Mouse (Mus musculus): Measurements from ENCODE around the gene Gm10570.

Gm10570 gene

DNA sequence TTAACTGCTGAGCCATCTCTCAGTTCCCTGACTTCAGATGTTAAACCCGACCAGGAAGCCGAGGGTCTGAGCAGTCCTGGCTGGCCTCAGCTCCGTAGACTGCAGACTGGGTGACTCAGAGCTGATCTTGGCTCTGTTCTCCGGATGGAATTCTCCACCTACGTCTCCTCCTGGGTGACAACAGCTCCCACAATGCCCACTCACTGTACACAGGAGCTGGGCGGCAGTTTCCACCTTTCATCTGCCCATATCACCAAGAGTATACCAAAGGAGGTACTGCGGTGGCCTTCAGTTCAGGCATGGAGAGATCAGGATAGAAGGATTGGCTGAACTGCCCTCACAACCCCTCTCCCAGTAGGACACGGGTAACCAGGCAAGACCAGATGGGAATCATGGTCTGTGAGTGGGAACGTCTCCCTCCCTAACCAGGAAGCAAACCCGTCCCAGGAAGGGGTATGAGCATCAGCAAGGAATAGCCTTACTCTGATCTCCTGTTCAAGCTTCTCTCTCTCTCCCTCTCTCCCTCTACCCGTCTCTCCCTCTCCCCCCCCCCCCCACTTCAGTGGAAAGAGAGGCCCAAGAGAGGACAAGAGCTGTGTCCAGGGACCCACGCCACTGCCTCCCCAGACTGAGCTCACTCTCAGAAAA lies 34.7 kb downstream of the Gm10570 start:
- DNase-seq (ENCODE audit: low spot score in 2 of 2) = peak in 1 of 2 experiments; percentile 28

DNA sequence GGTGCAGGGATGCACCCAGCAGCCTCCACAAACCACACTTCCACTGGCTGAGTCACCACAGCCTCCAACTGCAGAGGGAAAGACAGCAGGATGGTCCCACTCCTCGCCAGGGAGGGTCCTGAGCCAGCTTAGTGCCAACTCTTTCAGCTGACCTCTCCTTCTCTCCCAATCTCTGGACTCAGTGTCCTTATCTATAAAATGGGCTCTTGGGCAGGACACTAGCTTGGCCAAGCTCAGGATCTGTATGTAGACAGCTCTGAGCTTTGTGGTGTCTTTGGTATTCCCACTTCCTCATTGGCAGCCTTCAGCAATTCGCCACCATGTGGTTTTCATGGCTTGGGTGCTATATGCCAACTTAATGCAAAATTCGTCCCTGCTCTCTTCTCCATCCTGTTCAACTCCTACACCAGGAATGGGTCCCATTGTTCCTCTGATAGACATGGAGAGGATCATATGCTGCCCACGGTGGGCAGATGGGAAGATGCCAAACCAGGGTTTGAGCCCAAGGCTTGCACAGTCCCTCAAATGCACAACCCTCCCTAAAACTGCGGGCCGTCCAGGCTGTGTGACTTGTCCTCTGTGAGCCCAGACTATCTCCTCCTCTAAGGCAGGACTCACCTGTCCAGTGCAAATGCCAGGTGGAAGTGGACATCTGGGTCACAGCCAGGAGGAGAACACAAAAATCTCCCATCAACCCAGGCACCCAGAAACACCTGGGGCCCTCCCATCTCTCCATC lies 37.7 kb downstream of the Gm10570 start:
- DNase-seq (ENCODE audit: low spot score in 2 of 2) = no peak

DNA sequence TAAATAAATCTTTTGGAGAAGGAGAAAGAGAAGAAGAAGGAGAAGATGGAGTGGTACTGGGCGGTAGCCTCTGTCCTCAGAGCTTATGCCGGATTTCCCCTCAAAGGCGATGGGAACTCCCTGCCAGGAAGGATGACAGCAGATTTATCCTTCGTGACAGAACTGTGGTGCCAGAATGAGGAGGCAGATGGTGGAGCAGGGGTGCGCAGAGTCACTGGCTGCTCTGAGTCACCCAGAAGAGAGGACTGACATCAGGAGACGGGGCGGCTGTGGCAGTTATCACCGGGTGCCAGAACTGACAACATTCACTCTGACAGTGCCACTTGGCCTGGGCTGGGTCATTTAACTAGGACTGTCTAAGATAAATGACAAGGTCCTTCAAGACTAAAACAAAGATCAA lies 38.4 kb downstream of the Gm10570 start:
- peak in 1 of 2 experiments; percentile 61 for DNase-seq (ENCODE audit: low spot score in 2 of 2)

DNA sequence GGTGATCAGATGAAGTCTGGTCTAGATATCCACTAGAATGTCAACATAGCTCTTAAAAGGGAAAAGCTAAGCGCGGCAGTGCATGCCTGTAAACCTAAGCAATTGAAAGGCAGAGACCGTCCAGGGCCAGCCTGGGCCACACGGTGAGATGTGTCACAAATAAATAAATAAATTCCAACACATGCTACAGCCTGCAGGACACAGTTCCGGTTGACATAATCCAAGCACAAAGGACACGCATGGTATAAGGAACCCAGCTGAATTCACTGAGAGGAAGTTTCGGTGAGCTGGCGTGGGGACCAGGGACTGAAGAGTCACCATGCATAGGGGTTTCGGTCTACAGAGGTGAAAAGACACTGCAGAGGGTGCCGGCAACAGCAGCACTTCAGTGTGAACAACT lies 39.7 kb downstream of the Gm10570 start:
- no peak for DNase-seq (ENCODE audit: low spot score in 2 of 2)

DNA sequence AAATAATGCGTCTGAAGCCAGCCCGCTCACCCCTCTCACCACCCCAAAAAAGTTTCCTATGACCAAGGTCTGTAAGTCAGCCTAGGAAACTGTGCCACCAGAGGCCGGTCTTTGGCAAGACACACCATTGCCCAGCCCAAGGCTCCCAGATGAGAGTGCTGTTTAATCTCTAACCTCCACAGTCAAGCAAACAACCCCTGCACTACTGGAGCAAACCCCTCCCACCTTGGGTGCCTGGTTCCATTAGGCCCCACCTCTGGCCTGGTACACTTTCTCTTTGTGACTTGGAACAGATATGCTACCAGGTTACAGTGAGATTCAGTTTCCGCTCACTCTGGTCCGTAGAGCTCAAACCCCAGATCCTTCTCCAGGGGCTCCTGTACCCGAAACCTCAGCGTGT lies 41.4 kb downstream of the Gm10570 start:
- DNase-seq (ENCODE audit: low spot score in 2 of 2) = no peak

DNA sequence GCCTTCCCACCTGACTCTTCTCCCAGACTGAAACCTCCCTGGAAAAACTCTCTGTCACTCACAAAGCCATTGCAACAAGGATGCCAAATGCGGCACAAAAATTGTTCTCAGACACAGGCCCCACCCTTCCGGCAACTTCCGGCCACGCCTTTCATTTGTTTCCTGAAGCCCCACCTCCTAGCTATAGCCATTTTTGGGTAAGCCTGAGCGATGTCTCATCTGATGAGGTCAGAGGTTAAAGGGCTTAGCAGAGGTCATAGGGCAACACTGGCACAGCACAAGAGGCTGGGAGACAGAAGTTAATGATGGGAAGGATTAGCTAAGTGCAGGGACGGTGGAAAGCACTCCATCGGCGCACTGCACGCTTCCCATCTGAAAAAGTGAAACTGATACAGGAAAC lies 41.9 kb downstream of the Gm10570 start:
- DNase-seq (ENCODE audit: low spot score in 2 of 2) = no peak

DNA sequence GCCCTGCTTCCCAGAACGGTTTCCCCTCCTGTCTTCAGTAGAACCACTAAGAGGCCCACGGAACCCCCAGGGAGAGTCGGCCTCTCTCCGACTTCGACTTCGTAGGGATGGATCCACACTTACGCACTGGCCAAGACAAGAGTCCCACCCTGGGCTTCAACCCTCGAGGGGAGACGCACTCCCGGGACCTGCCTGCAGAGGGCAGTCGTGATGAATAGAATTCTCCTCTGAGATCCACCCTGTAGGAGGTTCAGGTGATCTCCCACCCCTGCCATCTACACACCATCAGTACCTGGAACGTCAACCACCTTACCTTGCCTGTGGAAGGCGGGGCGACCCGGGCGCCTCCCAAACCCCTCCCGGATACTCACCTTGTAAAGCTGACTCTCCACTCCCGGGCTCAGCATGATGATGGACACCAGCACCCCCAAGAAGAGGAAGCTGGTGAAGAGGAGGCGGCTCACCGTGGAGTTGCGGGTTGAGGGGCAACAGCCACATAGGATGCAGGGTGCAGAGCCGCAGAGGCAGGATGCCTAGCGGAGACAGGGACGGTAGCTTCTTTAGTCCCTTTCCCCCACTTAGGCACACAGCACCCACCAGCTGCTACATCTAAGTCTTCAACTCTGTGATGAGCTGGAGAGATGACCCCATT lies 43.6 kb downstream of the Gm10570 start:
- DNase-seq (ENCODE audit: low spot score in 2 of 2) = peak; percentile 43 to 80

DNA sequence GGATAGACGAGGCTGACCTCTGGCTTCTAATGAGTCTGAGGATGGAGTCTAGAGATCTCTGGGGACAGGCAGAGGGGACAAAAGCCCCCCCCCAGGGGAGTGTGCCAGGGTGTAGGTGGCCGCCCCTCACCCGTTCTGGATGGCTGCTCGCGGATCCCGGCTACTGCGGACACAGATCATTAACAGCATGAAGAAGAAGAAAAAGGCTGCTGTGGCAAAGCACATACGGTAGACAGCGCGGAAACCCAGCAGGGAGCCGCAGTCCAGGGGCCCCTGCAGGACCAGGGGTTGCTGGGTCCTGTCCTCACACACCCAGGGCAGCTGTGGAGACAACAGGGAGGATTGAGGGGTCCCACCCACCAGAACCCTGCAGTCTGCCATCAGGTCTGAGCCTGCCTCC lies 44.3 kb downstream of the Gm10570 start:
- DNase-seq (ENCODE audit: low spot score in 2 of 2) = no peak

DNA sequence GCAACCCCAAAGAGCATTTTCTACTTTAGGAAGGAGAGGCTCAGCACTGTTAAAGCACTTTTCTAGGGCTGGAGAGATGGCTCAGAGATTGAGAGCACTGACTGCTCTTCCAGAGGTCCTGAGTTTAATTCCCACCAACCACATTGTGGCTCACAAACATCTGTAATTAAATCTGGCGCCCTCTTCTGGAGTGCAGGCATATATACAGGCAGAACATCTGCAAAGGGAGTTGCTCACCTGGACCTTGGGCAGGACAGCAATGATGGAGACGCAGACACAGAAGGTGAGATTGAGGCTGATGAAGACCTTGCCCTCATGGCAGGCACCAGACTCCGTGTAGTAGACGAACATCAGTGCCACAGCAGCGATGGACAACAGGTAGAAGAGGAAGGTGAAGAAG lies 48.1 kb downstream of the Gm10570 start:
- no peak for DNase-seq (ENCODE audit: low spot score in 2 of 2)
